Mouse (Mus musculus) urinary bladder, postnatal 0 days (tissue): ENCODE data around the gene Gm47283. TPM values are rescaled to one million over a fixed set of nuclear protein-coding genes. Genes with fewer than 3 reads are reported as not detected.

Experiments
- polyA plus RNA-seq: library from polyadenylated mRNA; unstranded; fragments of >200 nt; fragmentation: Nextera tagmentation; extraction: Ambion mirVana; gene quantifications from 2 replicates; pipeline ENCODE4 v1.2.1, GENCODE M21; 2015

Gm47283 gene
- not detected in 2 replicates for polyA plus RNA-seq

GRCm38 (mm10) chrY:90784438-90784837, at the start of gene Gm47283:
Gene Gm47283, plus strand, starts transcription at chrY:90784738.

GRCm38 (mm10) chrY:90754721-90755120, 29.8 kb upstream of the Gm47283 start, which contains the start of gene Gm21860:
Gene Gm21860, minus strand, starts transcription at chrY:90754821.

GRCm38 (mm10) chrY:90839077-90839476, 54.5 kb downstream of the Gm47283 start, which contains the start of gene Gm21748:
Gene Gm21748, minus strand, starts transcription at chrY:90839177.

Other genes starting within 250 kb of the Gm47283 start
- not detected in 2 replicates for gene Gm21860, start 29.9 kb upstream of the Gm47283 start, polyA plus RNA-seq
- gene Gm21748, start 54.4 kb downstream of the Gm47283 start, polyA plus RNA-seq: not detected in 2 replicates